Mouse (Mus musculus) neural tube, embryonic 11.5 days (tissue): Measurements from ENCODE around the gene Cog7. TPM values are rescaled to one million over a fixed set of nuclear protein-coding genes. Genes with fewer than 3 reads are reported as not detected.

Experiments
- ATAC-seq: fragments of 200-750 bp; cut with Nextera tagmentation; 2 replicates; pipeline ENCODE4 v1.8.0; 2017; ENCODE audit warnings: moderate number of reproducible peaks, mild to moderate bottlenecking, moderate TSS enrichment, moderate library complexity; ENCODE audit not compliant: insufficient read depth, low FRiP score, low TSS enrichment
- DNase-seq: peaks from one replicate; pipeline ENCODE4 v3.0.0-alpha.2; 2015; ENCODE audit warnings: low spot score
- H3K27ac ChIP-seq: fragments of 300-500 bp; sonication (generic); 2 replicates; pipeline ENCODE4 v1.5.1; 2014; ENCODE audit warnings: low read depth, mild to moderate bottlenecking, low read length
- H3K27me3 ChIP-seq: fragments of 300-500 bp; sonication (generic); 2 replicates; pipeline ENCODE4 v1.6.1; 2014; ENCODE audit warnings: mild to moderate bottlenecking, low read length, mixed read lengths; ENCODE audit not compliant: control insufficient read depth, insufficient read depth
- H3K36me3 ChIP-seq: fragments of 300-500 bp; sonication (generic); 2 replicates; pipeline ENCODE4 v1.6.1; 2014; ENCODE audit warnings: mild to moderate bottlenecking, low read length, moderate library complexity, mixed read lengths; ENCODE audit not compliant: control insufficient read depth, insufficient read depth
- H3K4me1 ChIP-seq: fragments of 300-500 bp; sonication (generic); 2 replicates; pipeline ENCODE4 v1.6.1; 2014; ENCODE audit warnings: low read length, mixed read lengths; ENCODE audit not compliant: control insufficient read depth, insufficient read depth
- H3K4me2 ChIP-seq: fragments of 300-500 bp; sonication (generic); 2 replicates; pipeline ENCODE4 v1.6.1; 2014; ENCODE audit warnings: low read depth, mild to moderate bottlenecking, moderate library complexity
- H3K4me3 ChIP-seq: fragments of 300-500 bp; sonication (generic); 2 replicates; pipeline ENCODE4 v1.5.1; 2014; ENCODE audit warnings: low read depth, low read length
- H3K9ac ChIP-seq: fragments of 300-500 bp; sonication (generic); 2 replicates; pipeline ENCODE4 v1.6.1; 2014; ENCODE audit warnings: mild to moderate bottlenecking, low read length
- H3K9me3 ChIP-seq: fragments of 300-500 bp; sonication (generic); 2 replicates; pipeline ENCODE4 v1.6.1; 2016; ENCODE audit warnings: low read length; ENCODE audit not compliant: control insufficient read depth
- WGBS: fragments of 180-500 bp; shearing (Covaris S2); extraction: QIAGEN DNeasy Blood & Tissue Kit; methylation state at CpG from one replicate; pipeline ENCODE4 v1.1.7; 2014; 5-methylcytosine and 5-hydroxymethylcytosine counted together
- polyA plus RNA-seq: library from polyadenylated mRNA; unstranded; fragments of >200 nt; fragmentation: Nextera tagmentation; extraction: Ambion mirVana; gene quantifications from 2 replicates; pipeline ENCODE4 v1.2.1, GENCODE M21; 2014

Gene Cog7
- polyA plus RNA-seq, 1 experiment from 2014 or later: 18.9 TPM

GRCm38 (mm10) chr7:121857177-121857884 is 124.2 kb downstream of the Cog7 start:
- ATAC-seq: no peak
- no peaks in the 10 kb centered on the region for H3K4me1 ChIP-seq
- no peak overlapping the region for H3K4me3 ChIP-seq
- no peaks in the 10 kb centered on the region for H3K27me3 ChIP-seq
- no peak for DNase-seq
- no peak overlapping the region for H3K4me2 ChIP-seq
- no peak overlapping the region for H3K27ac ChIP-seq
- H3K9me3 ChIP-seq: no peaks in the 10 kb centered on the region
- H3K36me3 ChIP-seq: no peaks in the 10 kb centered on the region
- 93% methylated on average over 11 of the region's 11 CpGs for WGBS
- H3K9ac ChIP-seq: no peak overlapping the region

- Histone ChIP-seq H3K4me3 (no peak overlapping the region), H3K9me3 (no peaks in the 10 kb centered on the region), H3K9ac (no peak overlapping the region), H3K36me3 (no peaks in the 10 kb centered on the region), H3K27ac (no peak overlapping the region), H3K4me2 (no peak overlapping the region), H3K4me1 (no peaks in the 10 kb centered on the region), H3K27me3 (no peaks in the 10 kb centered on the region)
- WGBS: 81% methylated on average over 8 of the region's 9 CpGs
- no peak for ATAC-seq
- DNase-seq: no peak
Measured at GRCm38 (mm10) chr7:121848537-121849168, 132.9 kb downstream of the Cog7 start.

GRCm38 (mm10) chr7:121845964-121846363 is 135.5 kb downstream of the Cog7 start:
- Histone ChIP-seq H3K9ac (no peak overlapping the region), H3K36me3 (no peaks in the 10 kb centered on the region), H3K4me2 (no peak overlapping the region), H3K27me3 (no peaks in the 10 kb centered on the region), H3K27ac (no peak overlapping the region), H3K4me3 (no peak overlapping the region), H3K4me1 (no peaks in the 10 kb centered on the region), H3K9me3 (no peaks in the 10 kb centered on the region)
- WGBS: 73% methylated on average over 6 of the region's 6 CpGs
- DNase-seq (no peak), ATAC-seq (no peak)

- 82% methylated on average over 6 of the region's 6 CpGs for WGBS
- Histone ChIP-seq H3K36me3 (no peaks in the 10 kb centered on the region), H3K27me3 (no peaks in the 10 kb centered on the region), H3K9me3 (no peaks in the 10 kb centered on the region), H3K4me2 (no peak overlapping the region), H3K4me3 (no peak overlapping the region), H3K27ac (no peak overlapping the region), H3K4me1 (no peaks in the 10 kb centered on the region), H3K9ac (no peak overlapping the region)
- ATAC-seq (no peak), DNase-seq (no peak)
Measured at GRCm38 (mm10) chr7:121842234-121842633, 139.3 kb downstream of the Cog7 start.

- 79% methylated on average over 7 of the region's 7 CpGs for WGBS
- H3K9me3 ChIP-seq: no peaks in the 10 kb centered on the region
- no peaks in the 10 kb centered on the region for H3K4me1 ChIP-seq
- DNase-seq (no peak), ATAC-seq (no peak)
- no peak overlapping the region for H3K4me3 ChIP-seq
- H3K27me3 ChIP-seq: no peaks in the 10 kb centered on the region
- H3K36me3 ChIP-seq: no peaks in the 10 kb centered on the region
- no peak overlapping the region for H3K4me2 ChIP-seq
- no peak overlapping the region for H3K27ac ChIP-seq
- H3K9ac ChIP-seq: no peak overlapping the region
Measured at GRCm38 (mm10) chr7:121840810-121841209, 140.7 kb downstream of the Cog7 start.

GRCm38 (mm10) chr7:121836827-121837226 is 144.7 kb downstream of the Cog7 start:
- DNase-seq (no peak), ATAC-seq (no peak)
- no peak overlapping the region for H3K9ac ChIP-seq
- no peaks in the 10 kb centered on the region for H3K4me1 ChIP-seq
- H3K27me3 ChIP-seq: no peaks in the 10 kb centered on the region
- no peaks in the 10 kb centered on the region for H3K36me3 ChIP-seq
- no peak overlapping the region for H3K27ac ChIP-seq
- H3K4me3 ChIP-seq: no peak overlapping the region
- no peak overlapping the region for H3K4me2 ChIP-seq
- 91% methylated on average over 7 of the region's 7 CpGs for WGBS
- no peaks in the 10 kb centered on the region; the same call in 1 of the 2 replicates for H3K9me3 ChIP-seq

- H3K27ac ChIP-seq: no peak overlapping the region
Measured at GRCm38 (mm10) chr7:121835392-121835791, 146.1 kb downstream of the Cog7 start.

More at GRCm38 (mm10) chr7:121835392-121835791, 146.1 kb downstream of the Cog7 start:
- Histone ChIP-seq H3K4me2 (no peak overlapping the region), H3K27me3 (no peaks in the 10 kb centered on the region), H3K4me1 (no peaks in the 10 kb centered on the region), H3K9ac (no peak overlapping the region), H3K9me3 (no peaks in the 10 kb centered on the region; the same call in 1 of the 2 replicates), H3K4me3 (no peak overlapping the region), H3K36me3 (no peaks in the 10 kb centered on the region)
- ATAC-seq (no peak), DNase-seq (no peak)
- WGBS: 83% methylated on average over 7 of the region's 7 CpGs
